Mouse (Mus musculus): ENCODE results near the gene Zfp160.
"Not testable (repeated sequence)": the region's sequence is repeated elsewhere in the genome, so short reads cannot be mapped to it uniquely, and the experiment has no call there.

Gene Zfp160

DNA sequence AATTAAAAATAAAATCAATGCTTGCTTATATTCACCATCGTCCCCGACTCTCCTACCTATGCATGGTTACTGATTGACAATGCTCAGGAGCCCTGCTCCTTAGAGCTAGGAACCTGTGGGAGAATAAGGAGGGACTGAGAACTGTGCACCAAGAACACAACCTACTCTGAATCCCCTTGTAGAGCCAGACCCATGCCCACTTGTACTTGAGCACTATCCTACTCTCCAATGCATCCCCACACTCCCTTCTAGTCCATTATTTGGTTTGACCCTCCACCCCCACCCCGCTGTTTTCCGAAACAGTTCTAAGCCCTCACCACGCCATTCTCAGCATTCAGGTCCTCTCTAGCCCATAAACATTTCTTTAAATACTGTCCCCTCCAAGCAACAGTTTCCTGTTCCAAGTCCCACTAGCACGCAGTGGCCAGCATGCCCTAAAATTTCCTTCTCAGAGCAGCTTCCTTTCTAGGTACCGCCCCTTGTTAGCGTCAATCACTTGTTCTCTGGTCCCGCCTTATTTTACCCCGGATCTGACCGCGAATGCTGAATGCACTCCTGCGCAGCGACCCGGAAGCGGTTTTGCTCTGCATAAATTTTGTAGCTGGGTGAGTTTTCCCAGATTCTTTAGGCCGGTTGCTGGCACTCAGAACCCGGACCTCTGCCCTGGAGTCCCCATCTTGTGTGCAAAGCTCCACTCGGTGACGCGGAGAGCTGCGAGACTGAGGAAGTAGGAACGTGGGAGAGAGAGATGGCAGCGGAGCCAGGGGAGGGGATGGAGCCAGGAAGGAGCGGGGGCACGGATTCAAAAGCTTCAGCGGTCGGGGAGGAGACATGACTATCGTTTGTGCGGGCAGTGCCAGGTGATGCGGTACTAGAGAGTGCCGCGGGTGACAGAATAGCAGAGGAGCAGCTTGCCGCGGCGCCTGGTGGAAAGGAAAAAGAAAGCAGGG is at the start of gene Zfp160:
Gene Zfp160, plus strand, starts transcription at position 522 of the 950 bp plus-strand sequence.
- DNase-seq (ENCODE audit: low read depth, low spot score): peak; percentile 93

DNA sequence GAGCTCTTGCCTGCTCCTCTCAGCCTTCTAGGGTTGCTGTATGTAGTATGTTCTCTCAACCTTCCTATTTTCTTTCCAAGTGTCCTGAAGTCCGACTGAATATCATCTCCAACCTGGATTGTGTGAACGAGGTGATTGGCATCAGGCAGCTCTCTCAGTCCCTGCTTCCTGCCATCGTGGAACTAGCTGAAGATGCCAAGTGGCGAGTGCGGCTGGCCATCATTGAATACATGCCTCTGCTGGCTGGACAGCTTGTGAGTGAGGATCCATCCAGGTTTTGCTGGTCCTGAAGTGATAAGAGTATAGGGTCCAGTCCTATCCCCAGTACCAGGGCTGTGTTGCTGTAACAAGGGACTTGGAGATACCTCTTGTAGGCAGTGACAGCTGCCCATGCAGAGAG is 48.3 kb upstream of the Zfp160 start:
- no peak for DNase-seq (ENCODE audit: low read depth, low spot score)

DNA sequence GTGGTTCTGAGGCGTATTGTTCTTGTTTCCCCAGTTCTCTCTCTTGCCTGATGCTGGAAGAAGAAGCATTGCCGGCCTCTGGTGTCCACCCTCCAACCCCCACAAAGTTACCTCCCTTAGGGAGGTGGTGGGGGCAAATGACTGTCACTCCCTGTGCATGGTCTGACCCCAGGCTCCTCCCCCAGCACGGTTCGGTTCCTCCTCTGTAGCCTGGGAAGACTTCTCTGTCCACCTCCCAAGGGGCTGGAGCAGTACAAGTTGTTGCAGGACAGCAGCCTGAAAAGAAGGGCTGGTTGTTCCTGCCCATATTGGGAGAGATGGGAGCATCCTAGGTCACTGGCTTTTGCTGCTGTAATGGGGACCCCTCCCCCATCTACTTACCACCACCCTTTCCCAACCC is 43.3 kb upstream of the Zfp160 start:
- DNase-seq (ENCODE audit: low read depth, low spot score): no peak

DNA sequence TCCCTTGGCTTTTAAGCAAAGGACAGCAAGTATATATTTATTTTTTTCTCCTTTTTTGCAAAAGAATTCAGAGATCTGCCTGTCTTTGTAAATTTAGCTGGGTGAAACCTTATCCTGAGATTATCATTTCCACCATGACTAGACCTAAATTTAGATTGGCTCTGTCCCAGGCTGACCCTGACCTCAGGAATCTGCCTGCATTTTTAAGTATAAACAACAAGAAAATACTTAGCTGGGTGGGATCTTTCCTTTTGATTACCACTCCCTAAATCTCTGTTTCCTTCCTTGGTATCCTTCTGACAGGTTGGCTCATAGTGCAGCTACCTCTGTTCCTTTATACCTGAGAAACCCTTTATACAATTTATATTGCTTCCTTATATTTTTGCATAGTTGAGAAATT is 42.0 kb upstream of the Zfp160 start:
- no peak for DNase-seq (ENCODE audit: low read depth, low spot score)

DNA sequence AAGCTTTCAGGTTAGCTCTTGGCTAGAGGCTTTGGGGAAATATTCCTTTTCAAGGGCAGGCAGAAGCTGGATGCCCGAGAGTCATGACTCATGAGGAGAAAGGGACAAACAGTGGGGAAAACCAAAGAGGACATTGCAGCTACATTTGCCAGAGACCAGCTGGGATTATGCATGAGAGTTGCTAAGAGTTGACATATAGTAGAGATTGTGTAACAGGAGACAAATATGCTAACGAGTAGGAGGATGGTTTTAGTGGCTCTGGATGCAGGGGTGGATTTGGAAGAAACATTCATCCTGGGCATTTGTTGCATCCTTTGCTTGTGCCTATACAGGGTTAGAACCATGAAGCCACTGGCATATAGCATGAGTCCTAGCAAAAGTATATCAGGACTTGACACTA is 15.0 kb upstream of the Zfp160 start:
- peak; percentile 41 for DNase-seq (ENCODE audit: low read depth, low spot score)

DNA sequence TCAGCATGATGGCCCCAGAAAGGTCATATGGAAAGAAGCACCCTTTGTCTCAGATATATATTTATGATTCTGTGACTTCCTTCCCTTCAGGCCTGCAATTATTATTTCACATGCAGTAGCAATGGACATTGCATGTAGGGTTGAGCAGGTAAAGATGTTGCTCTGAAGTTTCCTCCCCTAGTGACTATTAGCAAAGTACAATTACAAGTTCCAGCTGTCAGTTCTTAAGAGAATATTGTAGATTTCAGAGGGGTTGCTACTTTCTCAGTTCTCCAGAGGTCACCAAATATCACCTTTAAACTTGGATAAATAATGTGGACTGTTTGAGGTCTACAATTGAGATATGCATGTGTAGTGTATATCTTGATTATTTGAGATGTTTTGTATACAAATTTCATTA is 12.3 kb upstream of the Zfp160 start, which contains the start of gene Vmn1r233:
Gene Vmn1r233, minus strand, starts transcription at position 101 of the 400 bp plus-strand sequence.
- DNase-seq (ENCODE audit: low read depth, low spot score): no peak

DNA sequence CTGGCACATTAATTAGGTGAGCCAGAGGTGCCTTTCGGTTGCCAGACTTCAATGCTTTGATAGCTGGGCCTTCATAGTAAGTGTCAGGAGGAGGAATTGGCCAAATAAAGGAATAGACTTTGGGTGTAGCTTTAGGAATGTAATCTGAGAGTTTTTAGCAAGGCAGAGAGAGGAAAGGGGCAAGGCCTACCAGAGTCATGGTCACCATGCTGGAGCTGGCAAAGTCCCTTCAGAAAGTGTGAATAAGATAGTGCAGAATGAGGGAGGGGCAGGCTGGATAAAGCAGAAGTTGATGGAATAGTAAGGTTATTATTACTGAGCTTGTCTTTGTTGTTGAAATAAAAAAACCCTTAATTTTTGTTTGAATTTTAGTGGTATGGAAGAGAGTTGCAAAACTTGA is 1.0 kb downstream of the Zfp160 start:
- DNase-seq (ENCODE audit: low read depth, low spot score): no peak

DNA sequence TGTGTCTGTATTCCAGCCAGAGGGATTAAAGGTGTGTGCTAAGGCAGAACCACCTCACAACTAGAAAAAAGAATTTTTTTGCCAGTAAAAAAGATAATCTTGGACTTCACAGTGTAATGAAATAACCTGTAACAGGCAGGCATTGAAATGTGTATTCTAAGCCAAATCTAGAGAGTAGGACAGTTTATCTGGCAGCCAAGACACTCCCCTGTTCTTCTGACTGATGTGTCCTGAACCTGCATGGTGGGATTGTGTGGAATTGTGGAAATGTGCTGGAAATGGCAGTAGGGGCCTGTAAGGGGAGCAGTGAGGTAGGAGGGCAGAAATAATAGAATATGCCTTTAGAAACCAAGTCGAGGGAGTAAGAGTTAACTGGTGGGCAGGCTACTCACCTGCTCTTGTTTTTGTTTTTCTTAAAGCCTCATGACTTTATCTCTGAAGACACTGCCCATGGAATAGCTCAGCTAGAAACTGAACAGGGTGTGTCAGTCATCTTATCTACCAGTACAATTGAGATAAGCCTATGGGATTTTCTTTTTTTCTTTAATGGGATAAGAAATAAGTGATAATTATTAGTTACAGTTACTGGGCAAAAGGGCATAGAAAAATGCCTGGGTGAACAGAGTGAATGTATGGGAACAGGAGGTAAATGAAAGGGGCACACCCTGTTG is 9.8 kb downstream of the Zfp160 start:
- DNase-seq (ENCODE audit: low read depth, low spot score): no peak

DNA sequence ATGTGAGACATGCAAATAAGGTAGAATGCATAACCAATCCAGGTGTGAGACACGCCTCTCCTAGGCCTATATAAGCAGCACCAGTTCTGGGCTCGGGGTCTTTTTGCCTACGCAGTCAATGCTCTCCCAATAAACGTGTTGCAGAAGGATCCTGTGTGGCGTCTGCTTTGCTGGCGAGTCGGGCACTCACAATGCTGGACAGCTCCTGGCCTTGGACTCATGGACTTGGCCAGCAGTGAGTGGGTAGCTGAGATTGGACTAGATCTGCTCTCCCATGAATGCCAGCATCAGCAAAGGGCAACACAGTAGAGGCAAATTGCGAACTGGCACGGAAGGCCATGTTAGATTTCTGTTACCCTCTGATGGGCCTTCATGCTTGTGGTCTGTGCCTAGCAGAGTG is 39.3 kb downstream of the Zfp160 start:
- DNase-seq (ENCODE audit: low read depth, low spot score): not testable (repeated sequence)

DNA sequence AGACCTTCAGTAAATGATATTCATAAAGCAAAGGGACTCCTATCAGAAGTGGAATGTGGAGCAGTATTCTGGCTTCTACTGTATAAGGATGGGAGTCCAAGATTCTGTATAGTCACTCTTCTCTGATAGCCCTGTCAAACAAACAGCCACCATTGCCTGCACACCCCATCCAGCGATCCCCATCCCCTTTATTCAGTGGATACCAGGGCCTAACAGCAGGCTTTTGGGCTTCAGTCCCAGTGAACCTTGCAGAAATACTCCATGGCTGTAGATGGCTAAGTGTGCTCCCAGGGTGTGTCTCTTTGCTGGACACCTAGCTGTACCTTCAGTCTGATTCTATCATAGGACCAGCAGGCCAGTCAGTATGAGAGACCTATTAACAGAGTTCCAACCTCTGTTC is 42.2 kb downstream of the Zfp160 start:
- no peak for DNase-seq (ENCODE audit: low read depth, low spot score)

DNA sequence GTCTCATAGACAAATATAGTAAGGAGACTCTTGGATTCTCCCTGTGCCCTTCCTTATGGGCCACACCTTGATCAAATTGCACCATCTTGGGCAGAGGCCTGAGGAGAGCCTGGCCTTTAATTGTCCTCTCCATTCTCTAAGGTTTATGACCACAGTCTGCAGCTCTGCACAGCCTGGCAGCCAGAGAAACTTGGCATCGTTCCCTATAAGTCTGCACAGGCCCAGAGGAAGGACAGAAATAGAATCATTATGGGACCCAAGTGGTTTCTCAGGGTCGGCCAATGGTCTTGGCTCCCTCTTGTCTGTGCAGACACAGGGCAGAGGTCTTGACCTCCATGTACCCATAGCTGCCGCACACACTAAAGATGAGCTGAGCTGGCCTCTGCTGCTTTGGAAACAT is 42.6 kb downstream of the Zfp160 start:
- DNase-seq (ENCODE audit: low read depth, low spot score): not testable (repeated sequence)

DNA sequence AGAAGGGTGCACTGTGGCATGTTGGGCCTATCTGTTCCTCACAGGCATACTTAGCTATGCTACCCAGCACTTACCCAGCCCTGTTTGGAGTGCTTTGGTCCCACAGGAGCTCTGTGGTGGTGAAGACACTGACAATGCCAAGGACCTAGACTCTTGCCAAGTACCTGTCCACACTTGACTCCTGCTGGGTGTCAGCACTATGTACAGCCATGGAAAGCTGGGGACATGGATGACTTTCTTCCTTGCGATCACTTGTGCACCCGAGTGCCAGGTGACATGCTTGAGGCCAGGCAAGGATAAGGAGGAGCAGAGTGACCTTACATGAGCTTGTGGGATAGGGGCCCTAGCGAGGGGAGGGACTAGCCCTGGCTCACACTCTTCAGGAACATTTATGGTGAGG is 43.2 kb downstream of the Zfp160 start:
- DNase-seq (ENCODE audit: low read depth, low spot score): not testable (repeated sequence)

DNA sequence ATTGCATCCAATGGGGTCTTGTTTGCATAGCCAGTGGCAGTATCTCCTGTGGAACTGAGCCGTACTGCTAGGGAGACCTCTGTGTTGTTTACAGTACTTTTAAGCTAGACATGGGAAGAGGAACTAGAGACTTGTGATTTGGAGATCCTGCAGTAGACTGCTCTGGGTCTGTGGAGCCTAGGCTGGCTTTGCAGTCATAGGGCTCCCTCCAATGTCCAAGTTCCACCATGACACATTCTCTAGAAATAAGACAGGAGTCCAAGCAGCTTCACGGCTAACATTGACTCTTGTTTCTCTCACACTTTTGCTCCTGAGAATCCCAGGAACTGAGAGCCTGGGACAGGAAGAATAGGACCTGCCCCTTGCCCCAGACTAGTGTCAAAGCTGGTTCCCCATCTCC is 44.6 kb downstream of the Zfp160 start:
- no peak for DNase-seq (ENCODE audit: low read depth, low spot score)

DNA sequence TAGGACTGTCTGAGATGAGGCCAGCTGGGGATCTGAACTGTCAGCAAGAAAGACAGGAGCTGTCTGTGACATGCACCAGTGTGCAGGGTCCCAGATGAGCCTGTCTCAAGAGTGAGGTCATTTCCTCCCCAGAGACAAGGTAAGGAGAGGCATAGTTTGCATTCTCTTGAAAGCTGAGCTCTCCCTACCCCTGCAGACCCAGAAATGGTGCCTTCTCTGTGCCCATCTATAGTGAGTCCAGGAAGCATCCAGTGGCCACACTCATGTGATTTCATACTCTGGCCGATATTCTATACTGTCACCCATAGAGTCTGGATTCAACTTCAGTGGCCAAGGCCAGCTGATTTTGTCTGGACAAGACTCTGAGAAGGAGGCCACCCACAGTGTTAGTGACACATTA is 46.4 kb downstream of the Zfp160 start:
- not testable (repeated sequence) for DNase-seq (ENCODE audit: low read depth, low spot score)

DNA sequence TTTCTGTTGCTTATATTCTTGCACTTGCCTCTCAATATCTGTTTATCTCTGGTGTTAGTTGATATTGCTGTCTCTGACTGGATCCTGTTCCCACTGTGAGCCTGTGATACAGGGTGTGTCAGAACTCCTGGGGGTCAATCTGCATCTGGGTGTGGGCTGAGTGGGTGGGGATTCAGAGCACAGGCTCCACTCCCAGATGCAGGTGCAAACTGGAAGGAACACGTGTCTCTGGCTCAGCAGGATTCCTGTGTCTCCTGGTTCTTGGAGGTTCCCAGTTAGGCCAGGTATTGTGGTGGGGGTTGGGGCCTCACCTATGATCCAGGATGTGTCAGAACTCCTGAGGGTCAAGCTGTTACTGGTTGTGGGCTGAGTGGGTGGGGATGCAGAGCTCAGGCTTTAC is 56.8 kb downstream of the Zfp160 start:
- no peak for DNase-seq (ENCODE audit: low read depth, low spot score)

DNA sequence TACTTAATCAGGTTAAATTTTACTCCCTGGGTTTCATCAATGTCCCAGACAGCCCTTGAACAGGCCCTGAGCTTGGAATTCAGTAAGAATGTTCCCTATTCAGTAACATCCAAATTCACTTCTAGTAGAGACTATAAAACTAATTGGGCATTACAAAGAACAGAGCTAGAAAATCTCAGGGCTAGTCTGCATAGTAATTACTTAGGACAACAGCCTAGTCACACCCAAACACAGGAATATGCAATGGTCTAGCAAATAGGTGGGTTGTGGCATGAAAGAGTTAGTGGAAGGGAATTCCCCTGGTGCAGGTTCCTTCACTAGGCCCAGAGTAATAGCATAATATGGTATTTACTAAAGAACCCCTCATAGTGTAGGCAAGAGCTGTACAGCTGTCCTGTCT is 58.3 kb downstream of the Zfp160 start:
- no peak for DNase-seq (ENCODE audit: low read depth, low spot score)

DNA sequence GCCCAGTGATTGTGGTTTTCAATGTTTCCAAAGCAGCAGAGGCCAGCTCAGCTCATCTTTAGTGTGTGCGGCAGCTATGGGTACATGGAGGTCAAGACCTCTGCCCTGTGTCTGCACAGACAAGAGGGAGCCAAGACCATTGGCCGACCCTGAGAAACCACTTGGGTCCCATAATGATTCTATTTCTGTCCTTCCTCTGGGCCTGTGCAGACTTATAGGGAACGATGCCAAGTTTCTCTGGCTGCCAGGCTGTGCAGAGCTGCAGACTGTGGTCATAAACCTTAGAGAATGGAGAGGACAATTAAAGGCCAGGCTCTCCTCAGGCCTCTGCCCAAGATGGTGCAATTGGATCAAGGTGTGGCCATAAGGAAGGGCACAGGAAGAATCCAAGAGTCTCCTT is 60.7 kb downstream of the Zfp160 start:
- DNase-seq (ENCODE audit: low read depth, low spot score): not testable (repeated sequence)

DNA sequence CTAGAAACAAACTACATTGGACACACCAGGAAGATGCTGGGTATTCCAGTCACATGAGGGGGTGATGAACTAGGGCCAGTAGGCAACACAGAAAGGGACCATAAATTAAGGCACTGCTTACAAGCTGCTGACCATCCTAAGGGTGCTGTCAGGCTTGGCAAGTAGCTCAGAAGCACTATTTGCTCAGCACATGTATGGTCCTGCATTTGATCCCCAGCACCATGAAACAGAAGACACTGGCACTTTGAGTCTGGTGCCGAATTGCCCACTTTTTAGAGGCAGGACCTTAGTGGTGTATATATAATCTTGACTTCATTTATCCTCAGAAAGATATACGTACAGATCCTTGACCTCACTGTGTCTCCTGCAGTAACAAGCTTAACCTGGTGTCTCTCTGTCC is 62.3 kb downstream of the Zfp160 start:
- not testable (repeated sequence) for DNase-seq (ENCODE audit: low read depth, low spot score)
